Mouse (Mus musculus): ENCODE measurements around the gene Mei1. TPM values are rescaled to one million over a fixed set of nuclear protein-coding genes. Genes with fewer than 3 reads are reported as not detected.

The Mei1 gene
- polyA plus RNA-seq, 1 experiment, result 0.13 TPM

GRCm38 (mm10) chr15:82063909-82064308, 5.9 kb upstream of the Mei1 start:
- no peak for DNase-seq
- Histone ChIP-seq H3K27me3 (ENCODE audit: control insufficient read depth, insufficient read depth, low read length) (no peaks in the 10 kb centered on the region), H3K4me3 (replicated peaks; ENCODE audit: insufficient read depth, low read depth, low read length) (no peak overlapping the region), H3K4me1 (ENCODE audit: control insufficient read depth, insufficient read depth, low read length) (no peaks in the 10 kb centered on the region), H3K27ac (ENCODE audit: insufficient read depth, low read length) (no peak overlapping the region)
- TF ChIP-seq POLR2A (IDR thresholded peaks at IDR 0.05; ENCODE audit: borderline replicate concordance, insufficient read depth, low read length) (no peak), CTCF (IDR thresholded peaks at IDR 0.05; ENCODE audit: borderline replicate concordance, insufficient read depth, low read depth, low read length) (no peak)
- 66% methylated on average over 14 of the region's 14 CpGs for WGBS

GRCm38 (mm10) chr15:82065511-82065910, 4.3 kb upstream of the Mei1 start:
- H3K27me3 ChIP-seq (ENCODE audit: control insufficient read depth, insufficient read depth, low read length), result peaks cover 3% of the 10 kb centered on the region; the same call in 1 of the 2 replicates
- H3K27ac ChIP-seq (ENCODE audit: insufficient read depth, low read length), result no peak overlapping the region
- H3K4me1 ChIP-seq (ENCODE audit: control insufficient read depth, insufficient read depth, low read length), result no peaks in the 10 kb centered on the region
- 10% methylated on average over 7 of the region's 7 CpGs for WGBS
- no peak for TF ChIP-seq POLR2A (IDR thresholded peaks at IDR 0.05; ENCODE audit: borderline replicate concordance, insufficient read depth, low read length)
- TF ChIP-seq CTCF (IDR thresholded peaks at IDR 0.05; ENCODE audit: borderline replicate concordance, insufficient read depth, low read depth, low read length), result peak; percentile 78
- peak; percentile 67 to 74 for DNase-seq
- H3K4me3 ChIP-seq (replicated peaks; ENCODE audit: insufficient read depth, low read depth, low read length), result no peak overlapping the region

- H3K4me1 ChIP-seq (ENCODE audit: control insufficient read depth, insufficient read depth, low read length), result no peaks in the 10 kb centered on the region
- no peak overlapping the region for H3K4me3 ChIP-seq (replicated peaks; ENCODE audit: insufficient read depth, low read depth, low read length)
- no peak for DNase-seq
- peaks cover 3% of the 10 kb centered on the region; the same call in 1 of the 2 replicates for H3K27me3 ChIP-seq (ENCODE audit: control insufficient read depth, insufficient read depth, low read length)
- TF ChIP-seq CTCF (IDR thresholded peaks at IDR 0.05; ENCODE audit: borderline replicate concordance, insufficient read depth, low read depth, low read length) (no peak), POLR2A (IDR thresholded peaks at IDR 0.05; ENCODE audit: borderline replicate concordance, insufficient read depth, low read length) (no peak)
- H3K27ac ChIP-seq (ENCODE audit: insufficient read depth, low read length), result no peak overlapping the region
- 87% methylated on average over 26 of the region's 26 CpGs for WGBS
These were observed 2.1 kb downstream of the Mei1 start for GRCm38 (mm10) chr15:82071816-82072469.

GRCm38 (mm10) chr15:82073490-82073889, 3.7 kb downstream of the Mei1 start:
- TF ChIP-seq POLR2A (IDR thresholded peaks at IDR 0.05; ENCODE audit: borderline replicate concordance, insufficient read depth, low read length) (no peak), CTCF (IDR thresholded peaks at IDR 0.05; ENCODE audit: borderline replicate concordance, insufficient read depth, low read depth, low read length) (no peak)
- no peak for DNase-seq
- H3K27ac ChIP-seq (ENCODE audit: insufficient read depth, low read length), result no peak overlapping the region
- peaks cover 3% of the 10 kb centered on the region; the same call in 1 of the 2 replicates for H3K27me3 ChIP-seq (ENCODE audit: control insufficient read depth, insufficient read depth, low read length)
- WGBS, result 70% methylated on average over 7 of the region's 7 CpGs
- no peak overlapping the region for H3K4me3 ChIP-seq (replicated peaks; ENCODE audit: insufficient read depth, low read depth, low read length)
- H3K4me1 ChIP-seq (ENCODE audit: control insufficient read depth, insufficient read depth, low read length), result no peaks in the 10 kb centered on the region

- Histone ChIP-seq H3K27ac (ENCODE audit: insufficient read depth, low read length) (no peak overlapping the region), H3K27me3 (ENCODE audit: control insufficient read depth, insufficient read depth, low read length) (no peaks in the 10 kb centered on the region), H3K4me1 (ENCODE audit: control insufficient read depth, insufficient read depth, low read length) (peaks cover 10% of the 10 kb centered on the region), H3K4me3 (replicated peaks; ENCODE audit: insufficient read depth, low read depth, low read length) (no peak overlapping the region)
- DNase-seq, result no peak
- WGBS, result 73% methylated on average over 10 of the region's 10 CpGs
- TF ChIP-seq POLR2A (IDR thresholded peaks at IDR 0.05; ENCODE audit: borderline replicate concordance, insufficient read depth, low read length) (no peak), CTCF (IDR thresholded peaks at IDR 0.05; ENCODE audit: borderline replicate concordance, insufficient read depth, low read depth, low read length) (no peak)
These were observed 10.1 kb downstream of the Mei1 start for GRCm38 (mm10) chr15:82079883-82080282.

- no peaks in the 10 kb centered on the region for H3K27me3 ChIP-seq (ENCODE audit: control insufficient read depth, insufficient read depth, low read length)
- H3K4me1 ChIP-seq (ENCODE audit: control insufficient read depth, insufficient read depth, low read length), result peaks cover 10% of the 10 kb centered on the region
- WGBS, result 11% methylated on average over 7 of the region's 7 CpGs
- TF ChIP-seq CTCF (IDR thresholded peaks at IDR 0.05; ENCODE audit: borderline replicate concordance, insufficient read depth, low read depth, low read length), result peak; percentile 95
- TF ChIP-seq POLR2A (IDR thresholded peaks at IDR 0.05; ENCODE audit: borderline replicate concordance, insufficient read depth, low read length), result no peak
- no peak overlapping the region for H3K4me3 ChIP-seq (replicated peaks; ENCODE audit: insufficient read depth, low read depth, low read length)
- peak; percentile 84 to 85 for DNase-seq
- no peak overlapping the region for H3K27ac ChIP-seq (ENCODE audit: insufficient read depth, low read length)
These were observed 11.4 kb downstream of the Mei1 start for GRCm38 (mm10) chr15:82081161-82081560.

- H3K27me3 ChIP-seq (ENCODE audit: control insufficient read depth, insufficient read depth, low read length), result no peaks in the 10 kb centered on the region
- no peak overlapping the region for H3K27ac ChIP-seq (ENCODE audit: insufficient read depth, low read length)
- peaks cover 10% of the 10 kb centered on the region for H3K4me1 ChIP-seq (ENCODE audit: control insufficient read depth, insufficient read depth, low read length)
- no peak overlapping the region for H3K4me3 ChIP-seq (replicated peaks; ENCODE audit: insufficient read depth, low read depth, low read length)
- 90% methylated on average over 9 of the region's 9 CpGs for WGBS
- no peak for DNase-seq
- TF ChIP-seq POLR2A (IDR thresholded peaks at IDR 0.05; ENCODE audit: borderline replicate concordance, insufficient read depth, low read length) (no peak), CTCF (IDR thresholded peaks at IDR 0.05; ENCODE audit: borderline replicate concordance, insufficient read depth, low read depth, low read length) (no peak)
These were observed 15.8 kb downstream of the Mei1 start for GRCm38 (mm10) chr15:82085606-82086005.

GRCm38 (mm10) chr15:82086131-82086530, 16.3 kb downstream of the Mei1 start:
- H3K27ac ChIP-seq (ENCODE audit: insufficient read depth, low read length), result no peak overlapping the region
- DNase-seq, result no peak
- H3K27me3 ChIP-seq (ENCODE audit: control insufficient read depth, insufficient read depth, low read length), result no peaks in the 10 kb centered on the region
- no peak for TF ChIP-seq CTCF (IDR thresholded peaks at IDR 0.05; ENCODE audit: borderline replicate concordance, insufficient read depth, low read depth, low read length)
- no peak for TF ChIP-seq POLR2A (IDR thresholded peaks at IDR 0.05; ENCODE audit: borderline replicate concordance, insufficient read depth, low read length)
- WGBS, result 71% methylated on average over 12 of the region's 12 CpGs
- peaks cover 7% of the 10 kb centered on the region for H3K4me1 ChIP-seq (ENCODE audit: control insufficient read depth, insufficient read depth, low read length)
- H3K4me3 ChIP-seq (replicated peaks; ENCODE audit: insufficient read depth, low read depth, low read length), result no peak overlapping the region

Measured in cerebellum, adult 2 months (tissue).